Mouse (Mus musculus): ENCODE results near the gene Zfp341.
A peak's percentile ranks its signal among the peaks of the same experiment; 100 is the strongest.

The Zfp341 gene

GRCm38 (mm10) chr2:154676653-154677609 is 63.8 kb downstream of the Zfp341 start:
- peak; percentile 72 to 88 for DNase-seq (ENCODE audit: low spot score in 2 of 2)

- DNase-seq (ENCODE audit: low spot score in 2 of 2), result peak; percentile 46 to 51
Measured at GRCm38 (mm10) chr2:154677651-154678139, 64.6 kb downstream of the Zfp341 start.

GRCm38 (mm10) chr2:154678995-154679394 is 65.9 kb downstream of the Zfp341 start:
- no peak for DNase-seq (ENCODE audit: low spot score in 2 of 2)

- no peak for DNase-seq (ENCODE audit: low spot score in 2 of 2)
Measured at GRCm38 (mm10) chr2:154680337-154680736, 67.2 kb downstream of the Zfp341 start.

GRCm38 (mm10) chr2:154680941-154681340 is 67.8 kb downstream of the Zfp341 start:
- DNase-seq (ENCODE audit: low spot score in 2 of 2), result no peak

GRCm38 (mm10) chr2:154682712-154683111 is 69.6 kb downstream of the Zfp341 start:
- DNase-seq (ENCODE audit: low spot score in 2 of 2), result no peak

- no peak for DNase-seq (ENCODE audit: low spot score in 2 of 2)
Measured at GRCm38 (mm10) chr2:154684901-154685470, 71.9 kb downstream of the Zfp341 start.

- DNase-seq (ENCODE audit: low spot score in 2 of 2), result no peak
Measured at GRCm38 (mm10) chr2:154685772-154686171, 72.7 kb downstream of the Zfp341 start.

GRCm38 (mm10) chr2:154686819-154687218 is 73.7 kb downstream of the Zfp341 start:
- DNase-seq (ENCODE audit: low spot score in 2 of 2), result no peak

GRCm38 (mm10) chr2:154689391-154689790 is 76.3 kb downstream of the Zfp341 start:
- DNase-seq (ENCODE audit: low spot score in 2 of 2), result no peak

- no peak for DNase-seq (ENCODE audit: low spot score in 2 of 2)
Measured at GRCm38 (mm10) chr2:154690959-154691358, 77.9 kb downstream of the Zfp341 start.

- DNase-seq (ENCODE audit: low spot score in 2 of 2), result peak in 1 of 2 experiments; percentile 35
Measured at GRCm38 (mm10) chr2:154693186-154693940, 80.3 kb downstream of the Zfp341 start.

- DNase-seq (ENCODE audit: low spot score in 2 of 2), result peak; percentile 53 to 65
Measured at GRCm38 (mm10) chr2:154693941-154694256, 80.8 kb downstream of the Zfp341 start.

- DNase-seq (ENCODE audit: low spot score in 2 of 2), result no peak
Measured at GRCm38 (mm10) chr2:154695690-154696089, 82.6 kb downstream of the Zfp341 start.
